Mouse (Mus musculus) neural tube, embryonic 11.5 days (tissue): ENCODE data around the gene Casr. TPM values are rescaled to one million over a fixed set of nuclear protein-coding genes. Genes with fewer than 3 reads are reported as not detected.

Experiments used
- ATAC-seq: fragments of 200-750 bp; cut with Nextera tagmentation; 2 replicates; pipeline ENCODE4 v1.8.0; 2017; ENCODE audit warnings: moderate number of reproducible peaks, mild to moderate bottlenecking, moderate TSS enrichment, moderate library complexity; ENCODE audit not compliant: insufficient read depth, low FRiP score, low TSS enrichment
- DNase-seq: peaks from one replicate; pipeline ENCODE4 v3.0.0-alpha.2; 2015; ENCODE audit warnings: low spot score
- H3K27ac ChIP-seq: fragments of 300-500 bp; sonication (generic); 2 replicates; pipeline ENCODE4 v1.5.1; 2014; ENCODE audit warnings: low read depth, mild to moderate bottlenecking, low read length
- H3K27me3 ChIP-seq: fragments of 300-500 bp; sonication (generic); 2 replicates; pipeline ENCODE4 v1.6.1; 2014; ENCODE audit warnings: mild to moderate bottlenecking, low read length, mixed read lengths; ENCODE audit not compliant: control insufficient read depth, insufficient read depth
- H3K36me3 ChIP-seq: fragments of 300-500 bp; sonication (generic); 2 replicates; pipeline ENCODE4 v1.6.1; 2014; ENCODE audit warnings: mild to moderate bottlenecking, low read length, moderate library complexity, mixed read lengths; ENCODE audit not compliant: control insufficient read depth, insufficient read depth
- H3K4me1 ChIP-seq: fragments of 300-500 bp; sonication (generic); 2 replicates; pipeline ENCODE4 v1.6.1; 2014; ENCODE audit warnings: low read length, mixed read lengths; ENCODE audit not compliant: control insufficient read depth, insufficient read depth
- H3K4me2 ChIP-seq: fragments of 300-500 bp; sonication (generic); 2 replicates; pipeline ENCODE4 v1.6.1; 2014; ENCODE audit warnings: low read depth, mild to moderate bottlenecking, moderate library complexity
- H3K4me3 ChIP-seq: fragments of 300-500 bp; sonication (generic); 2 replicates; pipeline ENCODE4 v1.5.1; 2014; ENCODE audit warnings: low read depth, low read length
- H3K9ac ChIP-seq: fragments of 300-500 bp; sonication (generic); 2 replicates; pipeline ENCODE4 v1.6.1; 2014; ENCODE audit warnings: mild to moderate bottlenecking, low read length
- H3K9me3 ChIP-seq: fragments of 300-500 bp; sonication (generic); 2 replicates; pipeline ENCODE4 v1.6.1; 2016; ENCODE audit warnings: low read length; ENCODE audit not compliant: control insufficient read depth
- WGBS: fragments of 180-500 bp; shearing (Covaris S2); extraction: QIAGEN DNeasy Blood & Tissue Kit; methylation state at CpG from one replicate; pipeline ENCODE4 v1.1.7; 2014; 5-methylcytosine and 5-hydroxymethylcytosine counted together
- polyA plus RNA-seq: library from polyadenylated mRNA; unstranded; fragments of >200 nt; fragmentation: Nextera tagmentation; extraction: Ambion mirVana; gene quantifications from 2 replicates; pipeline ENCODE4 v1.2.1, GENCODE M21; 2014

The Casr gene
- polyA plus RNA-seq, 1 experiment from 2014 or later = not detected

- H3K27me3 ChIP-seq = no peaks in the 10 kb centered on the region
- no peaks in the 10 kb centered on the region for H3K4me1 ChIP-seq
- ATAC-seq (no peak), DNase-seq (no peak)
- H3K27ac ChIP-seq = no peak overlapping the region
- H3K9ac ChIP-seq = no peak overlapping the region
- no peaks in the 10 kb centered on the region for H3K9me3 ChIP-seq
- no peak overlapping the region for H3K4me3 ChIP-seq
- H3K36me3 ChIP-seq = no peaks in the 10 kb centered on the region
- 91% methylated on average over 9 of the region's 9 CpGs for WGBS
- H3K4me2 ChIP-seq = no peak overlapping the region
Observed at GRCm38 (mm10) chr16:36469367-36469766, 92.6 kb downstream of the Casr start.

DNA sequence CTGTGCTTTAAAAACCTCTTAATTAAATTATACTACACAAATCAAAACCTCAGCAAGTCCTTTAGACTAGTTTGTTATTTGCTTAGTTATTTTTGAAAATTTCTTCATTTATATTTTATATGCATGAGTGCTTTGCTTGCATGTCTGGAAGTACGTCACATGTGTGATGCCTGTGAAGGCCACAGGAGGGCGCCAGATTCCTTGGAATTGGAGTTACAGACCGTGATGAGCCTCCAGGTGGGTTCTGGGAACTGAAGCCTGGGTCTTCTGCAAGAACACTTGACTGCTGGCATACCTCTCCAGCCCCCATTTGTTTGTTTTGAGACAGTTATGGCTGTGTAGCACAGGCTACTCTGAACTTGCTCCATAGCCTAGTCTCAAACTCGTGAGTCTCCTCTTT lies 93.1 kb downstream of the Casr start:
- DNase-seq = no peak
- WGBS = 66% methylated on average over 4 of the region's 4 CpGs
- no peaks in the 10 kb centered on the region for H3K27me3 ChIP-seq

GRCm38 (mm10) chr16:36467936-36468335 lies 94.0 kb downstream of the Casr start:
- Histone ChIP-seq H3K27me3 (no peaks in the 10 kb centered on the region), H3K4me1 (no peaks in the 10 kb centered on the region), H3K4me3 (no peak overlapping the region), H3K9me3 (no peaks in the 10 kb centered on the region), H3K9ac (no peak overlapping the region), H3K4me2 (no peak overlapping the region), H3K27ac (no peak overlapping the region), H3K36me3 (no peaks in the 10 kb centered on the region)
- DNase-seq (no peak), ATAC-seq (no peak)
- 78% methylated on average over 2 of the region's 2 CpGs for WGBS

More for the DNA sequence above, 93.1 kb downstream of the Casr start:
- H3K36me3 ChIP-seq = no peaks in the 10 kb centered on the region
- no peak for ATAC-seq
- no peaks in the 10 kb centered on the region for H3K9me3 ChIP-seq
- no peak overlapping the region for H3K4me3 ChIP-seq
- H3K4me1 ChIP-seq = no peaks in the 10 kb centered on the region
- H3K27ac ChIP-seq = no peak overlapping the region
- H3K9ac ChIP-seq = no peak overlapping the region
- no peak overlapping the region for H3K4me2 ChIP-seq

DNA sequence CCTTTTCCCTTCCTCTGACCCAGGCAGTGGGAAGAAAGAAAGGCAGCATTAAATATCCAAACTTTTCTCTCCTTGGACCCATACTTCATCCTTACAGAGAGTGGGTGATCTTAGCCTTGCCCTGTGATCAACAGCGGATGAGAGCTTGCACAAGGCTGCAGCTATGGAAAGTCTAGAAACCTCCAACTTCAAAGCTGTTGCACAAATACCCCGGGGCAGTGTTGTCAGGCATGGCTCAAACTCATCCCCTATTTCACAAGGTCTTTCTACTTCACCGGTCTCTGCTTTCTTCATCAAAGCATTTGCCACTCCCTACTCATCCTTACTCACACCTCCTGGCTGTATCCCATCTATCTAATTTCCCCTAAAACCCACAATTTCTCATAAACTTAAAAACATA lies 96.5 kb downstream of the Casr start:
- H3K27me3 ChIP-seq = no peaks in the 10 kb centered on the region
- ATAC-seq (no peak), DNase-seq (no peak)
- no peak overlapping the region for H3K9ac ChIP-seq
- no peak overlapping the region for H3K27ac ChIP-seq
- 81% methylated on average over 3 of the region's 3 CpGs for WGBS
- H3K9me3 ChIP-seq = no peaks in the 10 kb centered on the region
- H3K4me3 ChIP-seq = no peak overlapping the region
- no peak overlapping the region for H3K4me2 ChIP-seq
- H3K4me1 ChIP-seq = no peaks in the 10 kb centered on the region
- no peaks in the 10 kb centered on the region for H3K36me3 ChIP-seq

GRCm38 (mm10) chr16:36464076-36464475 lies 97.9 kb downstream of the Casr start:
- H3K4me2 ChIP-seq = no peak overlapping the region
- DNase-seq (no peak), ATAC-seq (no peak)
- no peaks in the 10 kb centered on the region for H3K4me1 ChIP-seq
- no peak overlapping the region for H3K9ac ChIP-seq
- 91% methylated on average over 4 of the region's 4 CpGs for WGBS
- H3K36me3 ChIP-seq = no peaks in the 10 kb centered on the region
- no peaks in the 10 kb centered on the region for H3K27me3 ChIP-seq
- H3K9me3 ChIP-seq = no peaks in the 10 kb centered on the region
- H3K27ac ChIP-seq = no peak overlapping the region
- H3K4me3 ChIP-seq = no peak overlapping the region

DNA sequence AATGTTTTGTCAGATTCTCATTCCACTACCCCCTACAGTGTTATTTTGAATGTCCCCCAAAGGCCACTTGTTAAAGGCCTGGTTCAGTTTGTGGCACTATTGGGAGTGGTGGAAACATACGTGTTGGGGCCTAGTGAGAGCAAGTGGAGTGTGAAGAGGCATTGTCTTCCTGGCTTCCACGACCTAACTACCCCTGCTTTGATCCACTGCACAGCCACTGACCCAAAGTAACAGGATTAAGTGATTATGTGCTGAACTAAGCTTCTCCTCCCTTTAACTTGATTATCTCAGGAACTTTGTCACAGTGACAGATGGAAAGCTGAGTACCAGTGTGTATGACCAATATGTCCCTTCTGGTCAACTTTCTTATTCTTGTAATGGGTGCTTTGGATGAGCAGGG lies 101.5 kb downstream of the Casr start:
- Histone ChIP-seq H3K9ac (no peak overlapping the region), H3K4me2 (no peak overlapping the region), H3K4me1 (no peaks in the 10 kb centered on the region), H3K36me3 (no peaks in the 10 kb centered on the region), H3K9me3 (no peaks in the 10 kb centered on the region), H3K27ac (no peak overlapping the region), H3K4me3 (no peak overlapping the region), H3K27me3 (no peaks in the 10 kb centered on the region)
- DNase-seq = no peak
- 22% methylated on average over 2 of the region's 2 CpGs for WGBS
- no peak for ATAC-seq

DNA sequence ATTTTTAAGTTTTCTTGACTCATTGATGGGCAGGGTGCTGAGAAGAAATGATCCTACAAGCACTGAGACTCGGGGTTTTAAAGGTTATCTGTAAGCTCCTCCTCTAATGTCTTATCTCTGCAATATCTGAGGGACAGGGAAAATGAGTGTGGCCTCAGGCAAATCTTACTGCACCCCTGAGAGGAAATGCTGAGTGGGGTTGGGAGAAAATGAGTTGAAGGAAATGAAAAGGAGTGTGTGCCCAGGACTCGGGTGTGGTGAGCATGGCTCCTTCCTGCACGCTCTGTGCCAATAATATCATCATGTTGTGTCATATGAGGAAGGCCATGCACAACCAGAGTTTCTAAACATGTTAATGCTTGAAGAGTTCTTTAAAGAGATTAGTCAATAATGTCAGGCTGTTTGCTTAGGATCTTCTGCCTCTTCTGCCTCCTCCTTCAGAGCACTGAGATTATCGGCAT lies 106.6 kb downstream of the Casr start, which contains the start of gene Stfa3:
TSS of gene Stfa3 (minus strand) at position 51 of the 461 bp plus-strand sequence.
- H3K27me3 ChIP-seq = no peaks in the 10 kb centered on the region
- 87% methylated on average over 4 of the region's 4 CpGs for WGBS
- ATAC-seq = no peak
- no peak within 1 kb of the TSS for H3K27ac ChIP-seq
- H3K4me3 ChIP-seq = no peak within 1 kb of the TSS
- H3K36me3 ChIP-seq = no peaks in the 10 kb centered on the region
- no peak within 1 kb of the TSS for H3K9ac ChIP-seq
- DNase-seq = no peak
- H3K9me3 ChIP-seq = no peaks in the 10 kb centered on the region
- H3K4me2 ChIP-seq = no peak within 1 kb of the TSS
- H3K4me1 ChIP-seq = no peaks in the 10 kb centered on the region

Other genes with a start within 250 kb of the Casr start
- not detected in 2 replicates for gene BC117090, start 227.8 kb downstream of the Casr start, polyA plus RNA-seq
- gene BC100530, start 194.4 kb downstream of the Casr start, polyA plus RNA-seq = 0.89 and 1.9 TPM in 2 replicates
- gene Stfa2, start 153.7 kb downstream of the Casr start, polyA plus RNA-seq = not detected in 2 replicates
- gene Stfa3, start 106.7 kb downstream of the Casr start, polyA plus RNA-seq = not detected in 2 replicates
- gene Cd86, start 103.9 kb upstream of the Casr start, polyA plus RNA-seq = 0.78 and 0.92 TPM in 2 replicates
- gene Ildr1, start 131.8 kb upstream of the Casr start, polyA plus RNA-seq = 0.11 TPM in 1 of 2 replicates, not detected in the other
- gene Slc15a2, start 222.8 kb upstream of the Casr start, polyA plus RNA-seq = 2.6 and 3.7 TPM in 2 replicates